21 mouse cellular contexts compared by ENCODE assay signal in genomic region chr4:40121221-40121620, GRCm38 (mm10). TPM values are rescaled to one million over a fixed set of nuclear protein-coding genes. Genes with fewer than 3 reads are reported as not detected.
A peak's percentile ranks its signal among the peaks of the same experiment; 100 is the strongest.
DNase-seq lines count a peak whose midpoint lies in the region; ATAC-seq lines count a peak whose summit lies in the region.
"Had no signal": no experiment of that assay in that cellular context is flagged by ENCODE, and none has a peak within 500 bp of the region (broad histone marks: within the 10 kb centered on the region; RNA-seq: fewer than 3 reads in every experiment).

No protein-coding gene starts in this region.

- no peak overlapping the region for H3K4me3 ChIP-seq in kidney, embryonic 14.5 days (ENCODE audit: low read length)
- H3K4me3 ChIP-seq: forebrain, embryonic 13.5 days; left cerebral cortex, adult 2 months; limb, embryonic 15.5 days; midbrain, embryonic 12.5 days had no signal

- H3K27me3 ChIP-seq in kidney, embryonic 14.5 days (ENCODE audit: control insufficient read depth, insufficient read depth, low read length), result no peaks in the 10 kb centered on the region
- H3K27me3 ChIP-seq: forebrain, embryonic 13.5 days; limb, embryonic 15.5 days; midbrain, embryonic 12.5 days had no signal

- DNase-seq in gastrocnemius, adult 18-20 months (ENCODE audit: low spot score), result peak; percentile 19
- no peak for DNase-seq in gastrocnemius, adult 8-10 months (ENCODE audit: low spot score in 2 of 2)
- peak; percentile 26 for DNase-seq in ovary, postnatal 36 days (ENCODE audit: low spot score)
- DNase-seq in ovary, postnatal 14 days (ENCODE audit: low spot score), result no peak
- peak; percentile 73 for DNase-seq in adrenal gland, postnatal 10 days
- DNase-seq in testis, postnatal 14 days (ENCODE audit: low spot score), result peak; percentile 14
- DNase-seq: cerebellum, adult 2 months; cerebellum, postnatal 36 days; gastrocnemius, postnatal 36 days; layer of hippocampus, adult 9-11 months; left cerebral cortex, postnatal 4 days; lung, embryonic 14.5 days had no signal

- H3K4me2 ChIP-seq in kidney, embryonic 14.5 days (replicated peaks; ENCODE audit: low read depth, low read length), result no peak overlapping the region
- H3K4me2 ChIP-seq: forebrain, embryonic 13.5 days; limb, embryonic 15.5 days; lung, embryonic 14.5 days; midbrain, embryonic 12.5 days had no signal

- H3K4me1 ChIP-seq in kidney, embryonic 14.5 days (ENCODE audit: control insufficient read depth, insufficient read depth, low read length), result no peaks in the 10 kb centered on the region
- H3K4me1 ChIP-seq: forebrain, embryonic 13.5 days; limb, embryonic 15.5 days; midbrain, embryonic 12.5 days had no signal

- 82% methylated on average over 3 of the region's 3 CpGs for WGBS in kidney, embryonic 14.5 days

- H3K36me3 ChIP-seq in kidney, embryonic 14.5 days (ENCODE audit: control insufficient read depth, insufficient read depth, low read length), result no peaks in the 10 kb centered on the region
- H3K36me3 ChIP-seq: limb, embryonic 15.5 days; midbrain, embryonic 12.5 days had no signal

- no peak overlapping the region for H3K27ac ChIP-seq in kidney, embryonic 14.5 days (ENCODE audit: low read depth, low read length)
- H3K27ac ChIP-seq: forebrain, embryonic 13.5 days; left cerebral cortex, adult 2 months; limb, embryonic 15.5 days; liver, embryonic 14.5 days; midbrain, embryonic 12.5 days had no signal

- no peak for ATAC-seq in cerebellum, adult (ENCODE audit: insufficient number of reproducible peaks, low FRiP score, low TSS enrichment)
- no peak for ATAC-seq in kidney, embryonic 14.5 days (ENCODE audit: low FRiP score, low TSS enrichment)
- ATAC-seq: forebrain, embryonic 13.5 days; hindbrain, embryonic 16.5 days; intestine, postnatal 0 days had no signal

- no peaks in the 10 kb centered on the region for H3K9me3 ChIP-seq in kidney, embryonic 14.5 days (ENCODE audit: control insufficient read depth, low read length)
- H3K9me3 ChIP-seq: forebrain, embryonic 13.5 days; limb, embryonic 15.5 days; midbrain, embryonic 12.5 days had no signal

- no peak overlapping the region for H3K9ac ChIP-seq in kidney, embryonic 14.5 days (ENCODE audit: low read depth, low read length)
- H3K9ac ChIP-seq: forebrain, embryonic 13.5 days; limb, embryonic 15.5 days; liver, embryonic 14.5 days; lung, embryonic 14.5 days; midbrain, embryonic 12.5 days had no signal

RNA-seq across cellular contexts. Expression of gene Aco1, which starts 21.7 kb away (rescaled TPM):
- total RNA-seq in gastrocnemius, adult 18-20 months (2021), result 10 to 100 TPM; 13.1 to 15.1 TPM
- 10 to 100 TPM; 14.0 to 15.2 (median 14.9) TPM for total RNA-seq in gastrocnemius, adult 8-10 months (2022)
- total RNA-seq in adrenal gland, postnatal 10 days (2021), result 100 to 1,000 TPM; 130 to 174 TPM
- polyA plus RNA-seq in kidney, embryonic 14.5 days (2014; fragmentation: Nextera tagmentation; extraction: Ambion mirVana), result 32.6 and 72.8 TPM in 2 replicates

Comparison
In these comparisons a context has a peak if more than half of its experiments do, and no peak if none do; other contexts are left out.
1. DNase-seq: peak in gastrocnemius, adult 18-20 months (single experiment), ovary, postnatal 36 days (single experiment), adrenal gland, postnatal 10 days (single experiment) and testis, postnatal 14 days (single experiment); none in gastrocnemius, adult 8-10 months (0 of 2) and ovary, postnatal 14 days (single experiment).
2. RNA of gene Aco1, which starts 21.7 kb away (total RNA-seq): 130 to 174 TPM in adrenal gland, postnatal 10 days; 13.1 to 15.1 TPM in gastrocnemius, adult 18-20 months and 14.0 to 15.2 TPM in gastrocnemius, adult 8-10 months; every median in the first group is over 4 times any median in the second.